Mouse (Mus musculus) olfactory bulb, adult 2 months (tissue): ENCODE data around the gene Sh3rf1.

Experiments used
- CTCF ChIP-seq: fragments of 200-500 bp; IDR thresholded peaks from 2 replicates; pipeline ENCODE4 v1.5.1; 2012; ENCODE audit warnings: low read depth, mild to moderate bottlenecking, low read length, moderate library complexity; ENCODE audit not compliant: insufficient read depth
- POLR2A ChIP-seq: fragments of 200-500 bp; IDR thresholded peaks from 2 replicates; pipeline ENCODE4 v1.6.1; 2012; ENCODE audit warnings: mild to moderate bottlenecking, low read depth, low read length, moderate library complexity; ENCODE audit not compliant: insufficient read depth

GRCm38 (mm10) chr8:61282303-61283168 is 58.9 kb downstream of the Sh3rf1 start:
- TF ChIP-seq POLR2A (no peak), CTCF (no peak)
